Mouse (Mus musculus) intestine, postnatal 0 days (tissue): ENCODE data around the gene Depdc1b. TPM values are rescaled to one million over a fixed set of nuclear protein-coding genes. Genes with fewer than 3 reads are reported as not detected.
A peak's percentile ranks its signal among the peaks of the same experiment; 100 is the strongest.

ENCODE experiments used
- ATAC-seq: fragments of 200-750 bp; cut with Nextera tagmentation; 2 replicates; pipeline ENCODE4 v1.8.0; 2017; ENCODE audit warnings: mild to moderate bottlenecking, moderate TSS enrichment, moderate library complexity
- H3K27ac ChIP-seq: fragments of 300-500 bp; sonication (generic); 2 replicates; pipeline ENCODE4 v1.5.1; 2014; ENCODE audit warnings: mild to moderate bottlenecking, low read depth, low read length, moderate library complexity
- H3K27me3 ChIP-seq: fragments of 300-500 bp; sonication (generic); replicated peaks from 2 replicates; pipeline ENCODE4 v1.6.1; 2014; ENCODE audit warnings: low read length, mixed read lengths; ENCODE audit not compliant: control insufficient read depth, insufficient read depth
- H3K36me3 ChIP-seq: fragments of 300-500 bp; sonication (generic); 2 replicates; pipeline ENCODE4 v1.6.1; 2014; ENCODE audit warnings: mild to moderate bottlenecking, moderate library complexity; ENCODE audit not compliant: control insufficient read depth, insufficient read depth
- H3K4me1 ChIP-seq: fragments of 300-500 bp; sonication (generic); replicated peaks from 2 replicates; pipeline ENCODE4 v1.6.1; 2014; ENCODE audit warnings: antibody characterized with exemption, low read length, mixed read lengths; ENCODE audit not compliant: control insufficient read depth, insufficient read depth
- H3K4me2 ChIP-seq: fragments of 300-500 bp; sonication (generic); replicated peaks from 2 replicates; pipeline ENCODE4 v1.6.1; 2014; ENCODE audit warnings: low read depth, mild to moderate bottlenecking, moderate library complexity
- H3K4me3 ChIP-seq: fragments of 300-500 bp; sonication (generic); 2 replicates; pipeline ENCODE4 v1.5.1; 2014; ENCODE audit warnings: low read depth, low read length
- H3K9ac ChIP-seq: fragments of 300-500 bp; sonication (generic); 2 replicates; pipeline ENCODE4 v1.6.1; 2014; ENCODE audit warnings: mild to moderate bottlenecking, low read depth, low read length
- H3K9me3 ChIP-seq: fragments of 300-500 bp; sonication (generic); 2 replicates; pipeline ENCODE4 v1.6.1; 2016; ENCODE audit warnings: mixed run types; ENCODE audit not compliant: control insufficient read depth
- CTCF ChIP-seq: sonication (generic); IDR thresholded peaks from 2 replicates; pipeline ENCODE4 v1.5.1; 2016; ENCODE audit warnings: low read depth, mild to moderate bottlenecking, control low read depth, antibody characterized with exemption, moderate library complexity
- WGBS: fragments of 180-500 bp; shearing (Covaris S2); extraction: QIAGEN DNeasy Blood & Tissue Kit; methylation state at CpG from one replicate; pipeline ENCODE4 v1.1.7; 2014; 5-methylcytosine and 5-hydroxymethylcytosine counted together
- polyA plus RNA-seq: library from polyadenylated mRNA; unstranded; fragments of >200 nt; fragmentation: Nextera tagmentation; extraction: Ambion mirVana; gene quantifications from 2 replicates; pipeline ENCODE4 v1.2.1, GENCODE M21; 2015

Gene Depdc1b
- polyA plus RNA-seq, 1 experiment from 2014 or later: 1.3 TPM

GRCm38 (mm10) chr13:108341585-108341984 is 25.5 kb downstream of the Depdc1b start:
- 79% methylated on average over 7 of the region's 7 CpGs for WGBS
- TF ChIP-seq CTCF: peak; percentile 61
- ATAC-seq: no peak
- Histone ChIP-seq H3K4me2 (no peak overlapping the region), H3K9ac (no peak overlapping the region), H3K27me3 (no peaks in the 10 kb centered on the region), H3K4me1 (no peaks in the 10 kb centered on the region; the same call in 1 of the 2 replicates), H3K27ac (no peak overlapping the region), H3K4me3 (no peak overlapping the region), H3K9me3 (no peaks in the 10 kb centered on the region), H3K36me3 (no peaks in the 10 kb centered on the region)

DNA sequence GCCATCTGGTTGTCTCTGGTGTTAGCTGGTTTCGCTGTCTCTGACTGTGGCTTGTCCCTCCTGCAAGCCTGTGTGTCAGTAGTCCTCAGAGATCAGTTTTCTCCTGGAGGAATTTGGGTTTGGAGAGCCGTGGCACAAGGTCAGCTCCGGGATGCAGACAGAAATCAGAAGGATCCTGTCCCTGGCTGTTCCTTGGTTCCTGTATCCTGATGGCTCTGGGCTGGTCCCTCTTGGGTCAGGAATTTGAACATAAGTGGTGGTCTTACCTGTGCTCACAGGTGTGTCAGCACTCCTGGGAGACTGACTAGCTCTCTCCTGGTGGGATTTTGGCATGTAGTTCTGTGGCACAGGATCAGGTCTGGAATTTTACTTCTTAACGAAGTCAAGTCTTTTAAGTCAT is 29.6 kb downstream of the Depdc1b start:
- TF ChIP-seq CTCF: no peak
- Histone ChIP-seq H3K9me3 (no peaks in the 10 kb centered on the region), H3K27ac (no peak overlapping the region), H3K9ac (no peak overlapping the region), H3K4me2 (no peak overlapping the region), H3K4me1 (no peaks in the 10 kb centered on the region; the same call in 1 of the 2 replicates), H3K36me3 (no peaks in the 10 kb centered on the region), H3K4me3 (no peak overlapping the region), H3K27me3 (no peaks in the 10 kb centered on the region)
- ATAC-seq: no peak
- 87% methylated on average over 4 of the region's 4 CpGs for WGBS

GRCm38 (mm10) chr13:108347016-108347415 is 30.9 kb downstream of the Depdc1b start:
- TF ChIP-seq CTCF: peak; percentile 89
- Histone ChIP-seq H3K4me3 (no peak overlapping the region), H3K9ac (no peak overlapping the region), H3K27me3 (no peaks in the 10 kb centered on the region), H3K4me2 (no peak overlapping the region), H3K27ac (no peak overlapping the region), H3K36me3 (no peaks in the 10 kb centered on the region), H3K4me1 (no peaks in the 10 kb centered on the region), H3K9me3 (no peaks in the 10 kb centered on the region)
- peak; percentile 54 for ATAC-seq
- WGBS: 48% methylated on average over 4 of the region's 4 CpGs

- Histone ChIP-seq H3K4me3 (no peak overlapping the region), H3K9me3 (no peaks in the 10 kb centered on the region), H3K4me2 (no peak overlapping the region), H3K27me3 (no peaks in the 10 kb centered on the region), H3K36me3 (no peaks in the 10 kb centered on the region), H3K4me1 (no peaks in the 10 kb centered on the region), H3K27ac (no peak overlapping the region), H3K9ac (no peak overlapping the region)
- 85% methylated on average over 5 of the region's 5 CpGs for WGBS
- no peak for ATAC-seq
- no peak for TF ChIP-seq CTCF
Observed at GRCm38 (mm10) chr13:108349624-108350023, 33.5 kb downstream of the Depdc1b start.

GRCm38 (mm10) chr13:108353781-108354180 is 37.6 kb downstream of the Depdc1b start:
- Histone ChIP-seq H3K4me2 (no peak overlapping the region), H3K9ac (no peak overlapping the region), H3K27me3 (no peaks in the 10 kb centered on the region), H3K36me3 (no peaks in the 10 kb centered on the region), H3K4me1 (no peaks in the 10 kb centered on the region), H3K9me3 (no peaks in the 10 kb centered on the region), H3K27ac (no peak overlapping the region), H3K4me3 (no peak overlapping the region)
- 88% methylated on average over 5 of the region's 5 CpGs for WGBS
- no peak for ATAC-seq
- peak; percentile 66 for TF ChIP-seq CTCF

- no peak for ATAC-seq
- WGBS: 79% methylated on average over 12 of the region's 12 CpGs
- no peak overlapping the region for H3K4me2 ChIP-seq
Observed at GRCm38 (mm10) chr13:108354804-108355552, 38.8 kb downstream of the Depdc1b start.

More at GRCm38 (mm10) chr13:108354804-108355552, 38.8 kb downstream of the Depdc1b start:
- H3K9me3 ChIP-seq: no peaks in the 10 kb centered on the region
- no peaks in the 10 kb centered on the region for H3K27me3 ChIP-seq
- H3K27ac ChIP-seq: no peak overlapping the region
- no peak overlapping the region for H3K9ac ChIP-seq
- H3K36me3 ChIP-seq: no peaks in the 10 kb centered on the region
- TF ChIP-seq CTCF: no peak
- no peaks in the 10 kb centered on the region for H3K4me1 ChIP-seq
- H3K4me3 ChIP-seq: no peak overlapping the region
